Mouse (Mus musculus): ENCODE results near the gene Ank3.

DNA sequence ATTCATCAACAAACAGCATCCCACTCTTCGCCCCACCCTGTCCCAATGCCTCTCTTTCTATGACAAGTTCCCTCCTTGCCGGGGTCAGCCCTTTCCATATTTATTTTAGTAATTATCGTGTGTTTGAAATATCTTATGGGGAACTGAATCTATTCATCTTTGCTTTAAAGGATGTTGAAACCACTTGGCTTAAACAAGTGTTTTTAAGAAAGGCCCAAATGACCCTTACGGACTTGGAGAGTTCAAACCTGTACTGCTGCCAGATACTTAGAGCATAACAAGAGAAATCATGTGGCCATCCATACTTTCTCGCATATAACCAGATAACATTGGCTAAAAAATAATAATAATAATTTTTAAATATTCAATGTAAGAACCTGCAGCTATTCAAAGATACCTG lies 48.7 kb downstream of the Ank3 start:
- TF ChIP-seq POLR2A (IDR thresholded peaks at IDR 0.05; ENCODE audit: extremely low read depth, insufficient read depth, low read length) (no peak), CTCF (IDR thresholded peaks at IDR 0.05; ENCODE audit: low read depth, low read length) (no peak)

Data from liver, adult 2 months (tissue).